Comparison of ENCODE assay signal across 8 mouse cellular contexts in the genomic region with DNA sequence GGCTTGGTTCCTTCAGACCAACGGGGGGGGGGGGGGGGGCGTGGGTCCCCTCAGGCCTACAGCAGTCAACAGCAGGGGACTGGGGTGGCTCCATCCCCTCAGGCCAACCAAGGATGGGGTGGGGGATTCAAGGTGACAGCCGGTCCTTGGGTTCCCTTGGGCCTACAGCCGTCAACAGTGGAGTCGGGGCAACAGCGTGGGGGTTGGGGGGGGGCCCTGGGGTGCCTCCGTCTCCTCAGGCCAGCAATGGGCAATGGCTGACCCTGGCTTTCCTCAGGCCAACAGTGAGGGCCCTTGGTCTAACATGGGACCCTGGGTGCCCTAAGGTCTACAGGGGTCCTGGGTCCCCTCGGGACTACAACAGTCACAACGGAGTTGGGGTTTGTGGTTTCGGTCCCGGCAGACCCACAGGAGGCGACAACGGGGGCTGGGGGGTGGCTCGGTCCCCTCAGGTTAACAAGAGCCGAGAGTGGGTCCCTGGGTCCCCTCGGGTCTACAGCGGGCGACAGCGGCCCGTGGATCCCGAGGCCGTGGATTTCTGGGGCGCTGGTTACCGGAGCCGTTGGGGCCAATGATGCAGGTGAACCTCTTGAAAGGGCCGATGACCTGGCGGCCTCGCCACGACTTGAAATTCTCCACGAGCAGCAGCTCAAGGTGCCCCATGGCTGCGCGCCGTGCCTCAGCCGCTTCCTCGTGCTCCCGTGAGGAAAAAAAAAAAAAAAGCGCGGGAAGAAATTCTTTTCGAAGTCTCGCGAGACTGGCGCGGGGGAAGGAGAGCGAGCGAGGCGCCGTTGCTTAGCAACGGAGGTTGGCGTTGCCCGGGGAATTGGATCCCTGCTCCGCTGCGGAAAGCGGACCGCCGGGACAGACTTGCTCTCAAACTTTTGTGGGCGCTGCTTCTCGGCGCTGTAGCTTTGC.
DNase-seq lines count a peak whose midpoint lies in the region.

A gene (minus strand): TSS at position 690 of the 918 bp plus-strand sequence.
A gene (plus strand): TSS at position 804 of the 918 bp plus-strand sequence.

- peak; percentile 94 for DNase-seq in R1 (ENCODE audit: low read depth, low spot score)
- DNase-seq in cerebellum, postnatal 25 days: peak; percentile 69 to 84
- DNase-seq in frontal cortex, postnatal 36 days (ENCODE audit: low spot score in 2 of 2): peak; percentile 70 to 79
- DNase-seq in hindlimb bud, embryonic 11.5 days (ENCODE audit: extremely low spot score, low read depth, low spot score): peak; percentile 69
- peak; percentile 28 for DNase-seq in left cerebral cortex, adult 11 months (ENCODE audit: low spot score)
- peak; percentile 24 for DNase-seq in lung, postnatal 25 days (ENCODE audit: low spot score)
- peak; percentile 91 to 93 for DNase-seq in right cerebral cortex, postnatal 10 days (ENCODE audit: low spot score in 2 of 2)
- DNase-seq in T-cell, adult 2 months (ENCODE audit: low spot score): no peak
